Mouse (Mus musculus): ENCODE results near the gene Pimreg. TPM values are rescaled to one million over a fixed set of nuclear protein-coding genes. Genes with fewer than 3 reads are reported as not detected.

Gene Pimreg
- polyA plus RNA-seq, 1 experiment from 2014 or later, result 6.1 TPM

- no peak overlapping the region for H3K4me3 ChIP-seq (ENCODE audit: low read depth, low read length)
- H3K9ac ChIP-seq (replicated peaks; ENCODE audit: low read depth), result no peak overlapping the region
- no peak for DNase-seq (ENCODE audit: low spot score)
- no peak overlapping the region for H3K4me2 ChIP-seq (replicated peaks; ENCODE audit: low read depth, low read length)
- H3K4me1 ChIP-seq (ENCODE audit: insufficient read depth, low read depth, low read length), result 0 out of 2 replicates have a peak, but pooled peaks cover 3% of the 10 kb centered on the region
- TF ChIP-seq EP300 (IDR thresholded peaks at IDR 0.05) (no peak), CTCF (IDR thresholded peaks at IDR 0.05) (no peak)
- H3K27ac ChIP-seq (ENCODE audit: low read length), result no peak overlapping the region
- H3K27me3 ChIP-seq (replicated peaks; ENCODE audit: insufficient read depth, low read length), result no peaks in the 10 kb centered on the region
- no peaks in the 10 kb centered on the region for H3K36me3 ChIP-seq (ENCODE audit: insufficient read depth, low read length)
- WGBS, result 71% methylated on average over 3 of the region's 3 CpGs
- no peaks in the 10 kb centered on the region for H3K9me3 ChIP-seq (ENCODE audit: low read length)
- no peak for ATAC-seq
Measured at GRCm38 (mm10) chr11:72095994-72096393, 54.2 kb downstream of the Pimreg start.

Other genes with a start within 250 kb of the Pimreg start
- gene Aipl1, start 4.5 kb upstream of the Pimreg start, polyA plus RNA-seq (2015; fragmentation: Nextera tagmentation; extraction: Ambion mirVana), result 0.27 and 0.30 TPM in 2 replicates
- 8.3 and 8.5 TPM in 2 replicates for gene Pitpnm3, start 93.7 kb downstream of the Pimreg start, polyA plus RNA-seq (2015; fragmentation: Nextera tagmentation; extraction: Ambion mirVana)
- gene Gm43951, start 164.8 kb downstream of the Pimreg start, polyA plus RNA-seq (2015; fragmentation: Nextera tagmentation; extraction: Ambion mirVana), result 0.06 TPM in 1 of 2 replicates, not detected in the other
- gene 4933427D14Rik, start 165.4 kb downstream of the Pimreg start, polyA plus RNA-seq (2015; fragmentation: Nextera tagmentation; extraction: Ambion mirVana), result 9.2 and 11.5 TPM in 2 replicates
- gene Txndc17, start 165.5 kb downstream of the Pimreg start, polyA plus RNA-seq (2015; fragmentation: Nextera tagmentation; extraction: Ambion mirVana), result 156 and 166 TPM in 2 replicates
- 50.3 and 50.7 TPM in 2 replicates for gene Med31, start 173.6 kb downstream of the Pimreg start, polyA plus RNA-seq (2015; fragmentation: Nextera tagmentation; extraction: Ambion mirVana)
- not detected in 2 replicates for gene Slc13a5, start 225.2 kb downstream of the Pimreg start, polyA plus RNA-seq (2015; fragmentation: Nextera tagmentation; extraction: Ambion mirVana)